ENCODE assay signal across 8 mouse cellular contexts in the genomic region with DNA sequence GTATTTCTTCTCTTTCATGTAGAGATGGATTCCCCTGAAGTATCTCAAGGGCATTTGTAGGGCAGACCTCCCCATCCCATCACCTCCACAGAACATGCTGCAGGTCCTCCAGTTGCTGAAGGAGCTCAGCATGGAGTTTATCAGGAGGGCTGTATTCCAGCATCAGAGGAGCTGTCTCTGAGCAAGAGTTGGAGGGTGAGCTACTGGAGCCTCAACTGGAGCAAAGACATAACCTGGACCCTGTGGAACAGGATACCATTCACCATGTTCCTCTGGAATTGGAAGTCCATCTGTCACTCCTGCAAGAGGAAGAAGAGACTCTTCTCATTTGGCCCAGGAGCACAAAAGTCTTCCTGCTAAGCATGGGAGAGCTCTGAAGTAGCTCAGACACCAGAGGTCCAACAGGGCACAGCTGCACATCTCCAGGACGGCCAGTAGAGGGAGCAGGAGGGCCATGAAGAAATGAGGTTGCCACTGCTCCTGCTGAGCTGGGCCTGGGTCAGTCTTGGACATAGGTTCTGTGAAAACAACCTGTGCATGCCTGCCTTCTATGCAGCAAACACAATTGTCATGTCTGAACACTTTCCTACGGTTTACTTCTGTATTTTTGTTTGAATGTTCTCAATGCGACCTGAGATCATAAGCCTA. TPM values are rescaled to one million over a fixed set of nuclear protein-coding genes. Genes with fewer than 3 reads are reported as not detected.
DNase-seq lines count a peak whose midpoint lies in the region; ATAC-seq lines count a peak whose summit lies in the region.

No protein-coding gene starts in this region.

- no peak overlapping the region for H3K4me2 ChIP-seq in embryonic facial prominence, embryonic 11.5 days (ENCODE audit: low read depth, low read length)
- no peak overlapping the region for H3K4me2 ChIP-seq in limb, embryonic 12.5 days

- no peak overlapping the region for H3K9ac ChIP-seq in embryonic facial prominence, embryonic 11.5 days (replicated peaks; ENCODE audit: low read length)
- H3K9ac ChIP-seq in limb, embryonic 12.5 days (replicated peaks) = no peak overlapping the region

- no peaks in the 10 kb centered on the region for H3K4me1 ChIP-seq in embryonic facial prominence, embryonic 11.5 days (ENCODE audit: control insufficient read depth, insufficient read depth, low read length)
- no peaks in the 10 kb centered on the region for H3K4me1 ChIP-seq in limb, embryonic 12.5 days (replicated peaks)

- no peak overlapping the region for H3K4me3 ChIP-seq in embryonic facial prominence, embryonic 11.5 days (ENCODE audit: low read depth, low read length)
- no peak overlapping the region for H3K4me3 ChIP-seq in limb, embryonic 12.5 days (replicated peaks)

- peak; percentile 83 to 84 for DNase-seq in B cell, adult 2 months
- peak; percentile 75 to 83 for DNase-seq in adrenal gland, postnatal 36 days
- DNase-seq in embryonic facial prominence, embryonic 11.5 days (ENCODE audit: low spot score) = peak; percentile 86
- peak; percentile 74 for DNase-seq in heart, adult 8-10 months (ENCODE audit: low spot score)
- DNase-seq in kidney, adult 8-10 months = peak; percentile 55 to 75
- DNase-seq in monocyte, adult 2 months (ENCODE audit: low read depth in 1 of 2, low spot score in 2 of 2) = peak; percentile 20 to 49
- peak; percentile 60 to 76 for DNase-seq in spleen, postnatal 10 days (ENCODE audit: low spot score in 2 of 2)

- 23% methylated on average over 3 of the region's 3 CpGs for WGBS in embryonic facial prominence, embryonic 11.5 days
- WGBS in limb, embryonic 12.5 days = 25% methylated on average over 3 of the region's 3 CpGs

- H3K27ac ChIP-seq in embryonic facial prominence, embryonic 11.5 days (replicated peaks; ENCODE audit: low read depth, low read length) = no peak overlapping the region
- H3K27ac ChIP-seq in limb, embryonic 12.5 days = no peak overlapping the region

- no peaks in the 10 kb centered on the region for H3K27me3 ChIP-seq in embryonic facial prominence, embryonic 11.5 days (ENCODE audit: control insufficient read depth, insufficient read depth, low read length)
- peaks cover 4% of the 10 kb centered on the region for H3K27me3 ChIP-seq in limb, embryonic 12.5 days

- H3K9me3 ChIP-seq in embryonic facial prominence, embryonic 11.5 days (replicated peaks; ENCODE audit: control insufficient read depth, low read length) = no peaks in the 10 kb centered on the region
- no peaks in the 10 kb centered on the region for H3K9me3 ChIP-seq in limb, embryonic 12.5 days

- no peak for ATAC-seq in embryonic facial prominence, embryonic 11.5 days (replicated peaks; ENCODE audit: insufficient number of reproducible peaks, low FRiP score, low TSS enrichment, low read depth)
- ATAC-seq in limb, embryonic 12.5 days (ENCODE audit: insufficient number of reproducible peaks, insufficient read depth, low FRiP score, low TSS enrichment, low read depth) = peak; percentile 66; the same call in 1 of the 2 replicates

- H3K36me3 ChIP-seq in embryonic facial prominence, embryonic 11.5 days (replicated peaks; ENCODE audit: control insufficient read depth, insufficient read depth, low read depth, low read length) = no peaks in the 10 kb centered on the region
- no peaks in the 10 kb centered on the region for H3K36me3 ChIP-seq in limb, embryonic 12.5 days

RNA-seq across cellular contexts. Expression of gene Ifnab, which starts 5.2 kb away (rescaled TPM):
- not detected for total RNA-seq in adrenal gland, postnatal 36 days (2021)
- not detected in 2 replicates for polyA plus RNA-seq in embryonic facial prominence, embryonic 11.5 days (2014; fragmentation: Nextera tagmentation; extraction: Ambion mirVana)
- not detected for total RNA-seq in heart, adult 8-10 months (2022)
- not detected in 2 replicates for polyA plus RNA-seq in limb, embryonic 12.5 days (2016; fragmentation: Nextera tagmentation; extraction: Ambion mirVana)

RNA-seq across cellular contexts. Expression of gene Ifna2, which starts 12.6 kb away (rescaled TPM):
- not detected for total RNA-seq in adrenal gland, postnatal 36 days (2021)
- not detected in 2 replicates for polyA plus RNA-seq in embryonic facial prominence, embryonic 11.5 days (2014; fragmentation: Nextera tagmentation; extraction: Ambion mirVana)
- not detected for total RNA-seq in heart, adult 8-10 months (2022)
- not detected in 2 replicates for polyA plus RNA-seq in limb, embryonic 12.5 days (2016; fragmentation: Nextera tagmentation; extraction: Ambion mirVana)

RNA-seq across cellular contexts. Expression of gene Ifna16, which starts 19.6 kb away (rescaled TPM):
- total RNA-seq in adrenal gland, postnatal 36 days (2021) = not detected
- not detected in 2 replicates for polyA plus RNA-seq in embryonic facial prominence, embryonic 11.5 days (2014; fragmentation: Nextera tagmentation; extraction: Ambion mirVana)
- not detected for total RNA-seq in heart, adult 8-10 months (2022)
- not detected in 2 replicates for polyA plus RNA-seq in limb, embryonic 12.5 days (2016; fragmentation: Nextera tagmentation; extraction: Ambion mirVana)

RNA-seq across cellular contexts. Expression of gene Gm26566, which starts 25.2 kb away (rescaled TPM):
- under 1 TPM; 0.36 to 0.60 TPM for total RNA-seq in adrenal gland, postnatal 36 days (2021)
- polyA plus RNA-seq in embryonic facial prominence, embryonic 11.5 days (2014; fragmentation: Nextera tagmentation; extraction: Ambion mirVana) = 1.6 and 1.7 TPM in 2 replicates
- total RNA-seq in heart, adult 8-10 months (2022) = under 1 TPM; 0.41 to 0.87 (median 0.64) TPM
- 1.4 and 2.8 TPM in 2 replicates for polyA plus RNA-seq in limb, embryonic 12.5 days (2016; fragmentation: Nextera tagmentation; extraction: Ambion mirVana)

RNA-seq across cellular contexts. Expression of gene Klhl9, which starts 25.9 kb away (rescaled TPM):
- 10 to 100 TPM; 82.5 to 89.7 TPM for total RNA-seq in adrenal gland, postnatal 36 days (2021)
- polyA plus RNA-seq in embryonic facial prominence, embryonic 11.5 days (2014; fragmentation: Nextera tagmentation; extraction: Ambion mirVana) = 162 and 180 TPM in 2 replicates
- total RNA-seq in heart, adult 8-10 months (2022) = 10 to 100 TPM; 67.8 to 80.5 (median 71.9) TPM
- polyA plus RNA-seq in limb, embryonic 12.5 days (2016; fragmentation: Nextera tagmentation; extraction: Ambion mirVana) = 130 and 140 TPM in 2 replicates

Comparison
In these comparisons a context has a peak if more than half of its experiments do, and no peak if none do; other contexts are left out.
1. DNase-seq: peak in every context shown above with its lines; median percentile 86 in embryonic facial prominence, embryonic 11.5 days; 84 in B cell, adult 2 months; 79 in adrenal gland, postnatal 36 days; 74 in heart, adult 8-10 months; 68 in spleen, postnatal 10 days; 65 in kidney, adult 8-10 months; 34 in monocyte, adult 2 months.